8 mouse cellular contexts compared by ENCODE assay signal in genomic region chr11:113648152-113648551, GRCm38 (mm10). TPM values are rescaled to one million over a fixed set of nuclear protein-coding genes. Genes with fewer than 3 reads are reported as not detected.
A peak's percentile ranks its signal among the peaks of the same experiment; 100 is the strongest.
DNase-seq lines count a peak whose midpoint lies in the region; ATAC-seq lines count a peak whose summit lies in the region.

No protein-coding gene starts in this region.

- H3K27me3 ChIP-seq in kidney, embryonic 14.5 days (ENCODE audit: control insufficient read depth, insufficient read depth, low read length) = no peaks in the 10 kb centered on the region
- no peaks in the 10 kb centered on the region for H3K27me3 ChIP-seq in intestine, embryonic 16.5 days (replicated peaks; ENCODE audit: control insufficient read depth, insufficient read depth, low read length)
- no peaks in the 10 kb centered on the region for H3K27me3 ChIP-seq in limb, embryonic 13.5 days
- no peaks in the 10 kb centered on the region for H3K27me3 ChIP-seq in stomach, embryonic 14.5 days (ENCODE audit: control insufficient read depth, insufficient read depth, low read length)

- H3K9ac ChIP-seq in kidney, embryonic 14.5 days (ENCODE audit: low read depth, low read length) = no peak overlapping the region
- no peak overlapping the region for H3K9ac ChIP-seq in intestine, embryonic 16.5 days (ENCODE audit: low read depth, low read length)
- no peak overlapping the region; the same call in 1 of the 2 replicates for H3K9ac ChIP-seq in limb, embryonic 13.5 days
- no peak overlapping the region; the same call in 1 of the 2 replicates for H3K9ac ChIP-seq in stomach, embryonic 14.5 days (replicated peaks; ENCODE audit: low read depth, low read length)

- WGBS in kidney, embryonic 14.5 days = 4% methylated on average over 15 of the region's 15 CpGs
- WGBS in intestine, embryonic 16.5 days = 3% methylated on average over 15 of the region's 15 CpGs
- 3% methylated on average over 15 of the region's 15 CpGs for WGBS in limb, embryonic 13.5 days
- WGBS in stomach, embryonic 14.5 days = 4% methylated on average over 15 of the region's 15 CpGs

- H3K4me3 ChIP-seq in kidney, embryonic 14.5 days (ENCODE audit: low read length) = no peak overlapping the region
- no peak overlapping the region for H3K4me3 ChIP-seq in intestine, embryonic 16.5 days (ENCODE audit: low read length)
- no peak overlapping the region for H3K4me3 ChIP-seq in limb, embryonic 13.5 days
- H3K4me3 ChIP-seq in stomach, embryonic 14.5 days (ENCODE audit: low read depth, low read length) = no peak overlapping the region

- H3K9me3 ChIP-seq in kidney, embryonic 14.5 days (ENCODE audit: control insufficient read depth, low read length) = no peaks in the 10 kb centered on the region; the same call in 1 of the 2 replicates
- H3K9me3 ChIP-seq in intestine, embryonic 16.5 days (ENCODE audit: control insufficient read depth, low read length) = no peaks in the 10 kb centered on the region
- 0 out of 2 replicates have a peak, but pooled peaks cover 4% of the 10 kb centered on the region for H3K9me3 ChIP-seq in limb, embryonic 13.5 days
- H3K9me3 ChIP-seq in stomach, embryonic 14.5 days (ENCODE audit: control insufficient read depth, low read depth, low read length) = no peaks in the 10 kb centered on the region

- peaks cover 26% of the 10 kb centered on the region for H3K4me1 ChIP-seq in kidney, embryonic 14.5 days (ENCODE audit: control insufficient read depth, insufficient read depth, low read length)
- H3K4me1 ChIP-seq in intestine, embryonic 16.5 days (ENCODE audit: control insufficient read depth, insufficient read depth, low read length) = peaks cover 10% of the 10 kb centered on the region
- peaks cover 37% of the 10 kb centered on the region for H3K4me1 ChIP-seq in limb, embryonic 13.5 days
- H3K4me1 ChIP-seq in stomach, embryonic 14.5 days (ENCODE audit: control insufficient read depth, insufficient read depth, low read length) = peaks cover 5% of the 10 kb centered on the region; the same call in 1 of the 2 replicates

- no peak overlapping the region for H3K27ac ChIP-seq in kidney, embryonic 14.5 days (ENCODE audit: low read depth, low read length)
- H3K27ac ChIP-seq in intestine, embryonic 16.5 days (ENCODE audit: low read length) = no peak overlapping the region
- H3K27ac ChIP-seq in limb, embryonic 13.5 days = no peak overlapping the region
- H3K27ac ChIP-seq in stomach, embryonic 14.5 days (ENCODE audit: low read length) = no peak overlapping the region

- H3K36me3 ChIP-seq in kidney, embryonic 14.5 days (ENCODE audit: control insufficient read depth, insufficient read depth, low read length) = peaks cover 14% of the 10 kb centered on the region
- peaks cover 8% of the 10 kb centered on the region; the same call in 1 of the 2 replicates for H3K36me3 ChIP-seq in intestine, embryonic 16.5 days (ENCODE audit: control insufficient read depth, insufficient read depth, low read length)
- H3K36me3 ChIP-seq in limb, embryonic 13.5 days = peaks cover 16% of the 10 kb centered on the region
- peaks cover 16% of the 10 kb centered on the region for H3K36me3 ChIP-seq in stomach, embryonic 14.5 days (ENCODE audit: control insufficient read depth, insufficient read depth, low read length)

- peak; percentile 59 for DNase-seq in kidney, adult 11 months
- DNase-seq in cerebellum, postnatal 4 days (ENCODE audit: low spot score in 2 of 2) = peak; percentile 80 to 89
- DNase-seq in gastrocnemius, postnatal 25 days = peak; percentile 72
- DNase-seq in naive thymus-derived CD4-positive, alpha-beta T cell, adult 2 months (ENCODE audit: low read depth) = peak; percentile 93

- no peak for ATAC-seq in kidney, embryonic 14.5 days (ENCODE audit: low FRiP score, low TSS enrichment)
- ATAC-seq in intestine, embryonic 16.5 days = 0 out of 2 replicates have a peak, but pooled peaks have one; percentile 10
- ATAC-seq in limb, embryonic 13.5 days (ENCODE audit: low FRiP score, low read depth) = no peak
- no peak for ATAC-seq in stomach, embryonic 14.5 days (ENCODE audit: insufficient number of reproducible peaks, insufficient read depth, low FRiP score, low read depth)

- no peak overlapping the region for H3K4me2 ChIP-seq in kidney, embryonic 14.5 days (replicated peaks; ENCODE audit: low read depth, low read length)
- peak overlapping the region; percentile 21; the same call in 1 of the 2 replicates for H3K4me2 ChIP-seq in intestine, embryonic 16.5 days (ENCODE audit: low read depth, low read length)
- peak overlapping the region; percentile 46 for H3K4me2 ChIP-seq in limb, embryonic 13.5 days (replicated peaks)
- 0 out of 2 replicates have a peak overlapping the region, but pooled peaks have one; percentile 66 for H3K4me2 ChIP-seq in stomach, embryonic 14.5 days (replicated peaks; ENCODE audit: low read depth, low read length)

RNA-seq across cellular contexts. Expression of gene Cog1, which starts 0.8 kb away (rescaled TPM):
- 16.6 and 29.3 TPM in 2 replicates for polyA plus RNA-seq in kidney, embryonic 14.5 days (2014; fragmentation: Nextera tagmentation; extraction: Ambion mirVana)
- 10 to 100 TPM; 18.6 to 20.2 TPM for total RNA-seq in gastrocnemius, postnatal 25 days (2021)
- 24.9 and 25.0 TPM in 2 replicates for polyA plus RNA-seq in intestine, embryonic 16.5 days (2015; fragmentation: Nextera tagmentation; extraction: Ambion mirVana)
- polyA plus RNA-seq in limb, embryonic 13.5 days (2015; fragmentation: Nextera tagmentation; extraction: Ambion mirVana) = 25.4 and 27.7 TPM in 2 replicates
- 20.7 and 24.4 TPM in 2 replicates for polyA plus RNA-seq in stomach, embryonic 14.5 days (2014; fragmentation: Nextera tagmentation; extraction: Ambion mirVana)

RNA-seq across cellular contexts. Expression of gene Slc39a11, which starts 1.7 kb away (rescaled TPM):
- polyA plus RNA-seq in kidney, embryonic 14.5 days (2014; fragmentation: Nextera tagmentation; extraction: Ambion mirVana) = 11.3 and 16.4 TPM in 2 replicates
- total RNA-seq in gastrocnemius, postnatal 25 days (2021) = 1 to 10 TPM; 1.8 to 3.1 TPM
- 52.8 and 56.5 TPM in 2 replicates for polyA plus RNA-seq in intestine, embryonic 16.5 days (2015; fragmentation: Nextera tagmentation; extraction: Ambion mirVana)
- 25.9 and 26.4 TPM in 2 replicates for polyA plus RNA-seq in limb, embryonic 13.5 days (2015; fragmentation: Nextera tagmentation; extraction: Ambion mirVana)
- 18.6 and 24.0 TPM in 2 replicates for polyA plus RNA-seq in stomach, embryonic 14.5 days (2014; fragmentation: Nextera tagmentation; extraction: Ambion mirVana)

RNA-seq across cellular contexts. Expression of gene Sstr2, which starts 29.0 kb away (rescaled TPM):
- polyA plus RNA-seq in kidney, embryonic 14.5 days (2014; fragmentation: Nextera tagmentation; extraction: Ambion mirVana) = 0.28 and 0.33 TPM in 2 replicates
- not detected for total RNA-seq in gastrocnemius, postnatal 25 days (2021)
- 0.62 and 1.3 TPM in 2 replicates for polyA plus RNA-seq in intestine, embryonic 16.5 days (2015; fragmentation: Nextera tagmentation; extraction: Ambion mirVana)
- polyA plus RNA-seq in limb, embryonic 13.5 days (2015; fragmentation: Nextera tagmentation; extraction: Ambion mirVana) = 1.1 and 1.5 TPM in 2 replicates
- polyA plus RNA-seq in stomach, embryonic 14.5 days (2014; fragmentation: Nextera tagmentation; extraction: Ambion mirVana) = 0.56 and 2.0 TPM in 2 replicates

RNA-seq across cellular contexts. Expression of gene Fam104a, which starts 35.8 kb away (rescaled TPM):
- polyA plus RNA-seq in kidney, embryonic 14.5 days (2014; fragmentation: Nextera tagmentation; extraction: Ambion mirVana) = 49.7 and 49.8 TPM in 2 replicates
- total RNA-seq in gastrocnemius, postnatal 25 days (2021) = 10 to 100 TPM; 24.7 to 25.4 TPM
- polyA plus RNA-seq in intestine, embryonic 16.5 days (2015; fragmentation: Nextera tagmentation; extraction: Ambion mirVana) = 40.5 and 41.7 TPM in 2 replicates
- 48.0 and 50.1 TPM in 2 replicates for polyA plus RNA-seq in limb, embryonic 13.5 days (2015; fragmentation: Nextera tagmentation; extraction: Ambion mirVana)
- 46.8 and 51.2 TPM in 2 replicates for polyA plus RNA-seq in stomach, embryonic 14.5 days (2014; fragmentation: Nextera tagmentation; extraction: Ambion mirVana)

RNA-seq across cellular contexts. Expression of gene D11Wsu47e, which starts 36.1 kb away (rescaled TPM):
- polyA plus RNA-seq in kidney, embryonic 14.5 days (2014; fragmentation: Nextera tagmentation; extraction: Ambion mirVana) = 20.5 and 29.7 TPM in 2 replicates
- 1 to 10 TPM; 4.6 TPM for total RNA-seq in gastrocnemius, postnatal 25 days (2021)
- 13.8 and 14.5 TPM in 2 replicates for polyA plus RNA-seq in intestine, embryonic 16.5 days (2015; fragmentation: Nextera tagmentation; extraction: Ambion mirVana)
- 22.7 and 23.7 TPM in 2 replicates for polyA plus RNA-seq in limb, embryonic 13.5 days (2015; fragmentation: Nextera tagmentation; extraction: Ambion mirVana)
- polyA plus RNA-seq in stomach, embryonic 14.5 days (2014; fragmentation: Nextera tagmentation; extraction: Ambion mirVana) = 21.3 and 25.4 TPM in 2 replicates
